Mouse (Mus musculus): ENCODE measurements at regions not wholly inside any gene's neighbourhood (a gene's known extent, or its start where the extent isn't known, plus 50 kb on each side); places are given as distances from the start of the nearest gene placed in this dataset.
"Not testable (repeated sequence)": the region's sequence is repeated elsewhere in the genome, so short reads cannot be mapped to it uniquely, and the experiment has no call there.

DNA sequence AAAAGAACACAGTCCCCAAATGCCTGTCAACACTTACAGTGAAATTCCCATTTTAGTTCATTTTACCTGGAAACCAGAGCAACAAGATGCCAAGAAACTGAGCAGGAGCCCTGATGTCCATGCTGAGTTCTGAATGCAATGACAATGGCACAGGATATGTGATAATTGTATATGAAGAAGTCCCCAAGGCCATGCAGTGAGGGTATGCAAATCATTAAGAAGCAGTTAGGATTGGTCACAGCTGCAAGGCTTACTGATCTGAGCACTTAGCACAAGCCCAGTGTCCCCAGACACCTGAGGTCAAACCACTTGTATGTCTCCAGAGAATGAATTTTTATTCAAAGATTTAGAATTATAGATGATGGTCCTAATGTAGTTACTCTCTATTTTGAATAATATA, 419.0 kb upstream of the Tacstd2 start:
- not testable (repeated sequence) for H3K36me3 ChIP-seq (ENCODE audit: insufficient read depth, low read length); ATAC-seq (ENCODE audit: low FRiP score, low TSS enrichment); H3K9ac ChIP-seq (replicated peaks; ENCODE audit: low read length); H3K4me1 ChIP-seq (ENCODE audit: insufficient read depth, low read length); H3K9me3 ChIP-seq (ENCODE audit: low read length); H3K27ac ChIP-seq (ENCODE audit: low read length); H3K27me3 ChIP-seq (ENCODE audit: insufficient read depth, low read length); H3K4me2 ChIP-seq (replicated peaks; ENCODE audit: low read depth, low read length); H3K4me3 ChIP-seq (ENCODE audit: low read length)

- WGBS, result 35% methylated on average over 8 of the region's 8 CpGs
- H3K9me3 ChIP-seq (ENCODE audit: low read length); H3K4me2 ChIP-seq (replicated peaks; ENCODE audit: low read depth, low read length); H3K27me3 ChIP-seq (ENCODE audit: insufficient read depth, low read length); H3K4me3 ChIP-seq (ENCODE audit: low read length); H3K36me3 ChIP-seq (ENCODE audit: insufficient read depth, low read length); H3K4me1 ChIP-seq (ENCODE audit: insufficient read depth, low read length); ATAC-seq (ENCODE audit: low FRiP score, low TSS enrichment); H3K9ac ChIP-seq (replicated peaks; ENCODE audit: low read length); H3K27ac ChIP-seq (ENCODE audit: low read length): not testable (repeated sequence)
These were observed 395.9 kb upstream of the Tacstd2 start for GRCm38 (mm10) chr6:67931499-67931898.

GRCm38 (mm10) chr6:67922537-67922936, 386.9 kb upstream of the Tacstd2 start:
- ATAC-seq (ENCODE audit: low FRiP score, low TSS enrichment), result no peak
- Histone ChIP-seq H3K4me3 (ENCODE audit: low read length) (no peak overlapping the region), H3K36me3 (ENCODE audit: insufficient read depth, low read length) (no peaks in the 10 kb centered on the region)

GRCm38 (mm10) chr6:67913903-67914302, 378.3 kb upstream of the Tacstd2 start:
- no peak overlapping the region for H3K9ac ChIP-seq (replicated peaks; ENCODE audit: low read length)
- no peaks in the 10 kb centered on the region for H3K36me3 ChIP-seq (ENCODE audit: insufficient read depth, low read length)
- no peak overlapping the region for H3K4me2 ChIP-seq (replicated peaks; ENCODE audit: low read depth, low read length)
- H3K4me1 ChIP-seq (ENCODE audit: insufficient read depth, low read length), result no peaks in the 10 kb centered on the region
- no peak overlapping the region for H3K27ac ChIP-seq (ENCODE audit: low read length)
- 69% methylated on average over 2 of the region's 2 CpGs for WGBS
- H3K9me3 ChIP-seq (ENCODE audit: low read length), result no peaks in the 10 kb centered on the region
- no peak for ATAC-seq (ENCODE audit: low FRiP score, low TSS enrichment)
- no peak overlapping the region for H3K4me3 ChIP-seq (ENCODE audit: low read length)
- H3K27me3 ChIP-seq (ENCODE audit: insufficient read depth, low read length), result no peaks in the 10 kb centered on the region

More at GRCm38 (mm10) chr6:67922537-67922936, 386.9 kb upstream of the Tacstd2 start:
- H3K27ac ChIP-seq (ENCODE audit: low read length), result no peak overlapping the region
- no peaks in the 10 kb centered on the region for H3K27me3 ChIP-seq (ENCODE audit: insufficient read depth, low read length)
- H3K4me2 ChIP-seq (replicated peaks; ENCODE audit: low read depth, low read length), result no peak overlapping the region
- H3K9ac ChIP-seq (replicated peaks; ENCODE audit: low read length), result no peak overlapping the region
- H3K4me1 ChIP-seq (ENCODE audit: insufficient read depth, low read length), result no peaks in the 10 kb centered on the region
- no peaks in the 10 kb centered on the region for H3K9me3 ChIP-seq (ENCODE audit: low read length)

DNA sequence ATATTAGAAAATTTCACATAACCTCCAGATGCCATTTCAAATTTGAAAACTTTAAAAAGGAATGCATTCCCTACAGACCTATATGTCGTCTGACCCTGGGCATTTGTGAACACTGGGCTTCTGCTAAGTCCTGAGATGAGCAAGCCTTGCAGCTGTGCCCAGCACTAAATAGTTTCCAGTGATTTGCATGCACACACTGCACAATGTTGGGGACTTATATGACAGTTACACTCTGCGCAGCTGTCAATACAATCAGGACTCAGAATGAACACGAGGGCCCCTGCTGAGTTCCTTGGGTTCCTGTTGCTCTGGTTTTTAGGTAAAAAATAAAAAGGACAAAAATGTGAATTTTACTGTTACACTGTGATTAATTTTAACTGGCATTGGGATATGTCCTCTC, 377.7 kb upstream of the Tacstd2 start:
- 83% methylated on average over 3 of the region's 3 CpGs for WGBS
- Histone ChIP-seq H3K27ac (ENCODE audit: low read length) (no peak overlapping the region), H3K4me1 (ENCODE audit: insufficient read depth, low read length) (no peaks in the 10 kb centered on the region), H3K4me3 (ENCODE audit: low read length) (no peak overlapping the region), H3K27me3 (ENCODE audit: insufficient read depth, low read length) (no peaks in the 10 kb centered on the region), H3K4me2 (replicated peaks; ENCODE audit: low read depth, low read length) (no peak overlapping the region), H3K9ac (replicated peaks; ENCODE audit: low read length) (no peak overlapping the region), H3K36me3 (ENCODE audit: insufficient read depth, low read length) (no peaks in the 10 kb centered on the region), H3K9me3 (ENCODE audit: low read length) (no peaks in the 10 kb centered on the region)
- no peak for ATAC-seq (ENCODE audit: low FRiP score, low TSS enrichment)

- Histone ChIP-seq H3K4me3 (ENCODE audit: low read length) (no peak overlapping the region), H3K27ac (ENCODE audit: low read length) (no peak overlapping the region), H3K4me2 (replicated peaks; ENCODE audit: low read depth, low read length) (no peak overlapping the region), H3K27me3 (ENCODE audit: insufficient read depth, low read length) (no peaks in the 10 kb centered on the region), H3K4me1 (ENCODE audit: insufficient read depth, low read length) (no peaks in the 10 kb centered on the region), H3K9me3 (ENCODE audit: low read length) (no peaks in the 10 kb centered on the region), H3K36me3 (ENCODE audit: insufficient read depth, low read length) (no peaks in the 10 kb centered on the region), H3K9ac (replicated peaks; ENCODE audit: low read length) (no peak overlapping the region)
- WGBS, result 66% methylated on average over 3 of the region's 3 CpGs
- ATAC-seq (ENCODE audit: low FRiP score, low TSS enrichment), result no peak
These were observed 360.9 kb upstream of the Tacstd2 start for GRCm38 (mm10) chr6:67896495-67896894.

DNA sequence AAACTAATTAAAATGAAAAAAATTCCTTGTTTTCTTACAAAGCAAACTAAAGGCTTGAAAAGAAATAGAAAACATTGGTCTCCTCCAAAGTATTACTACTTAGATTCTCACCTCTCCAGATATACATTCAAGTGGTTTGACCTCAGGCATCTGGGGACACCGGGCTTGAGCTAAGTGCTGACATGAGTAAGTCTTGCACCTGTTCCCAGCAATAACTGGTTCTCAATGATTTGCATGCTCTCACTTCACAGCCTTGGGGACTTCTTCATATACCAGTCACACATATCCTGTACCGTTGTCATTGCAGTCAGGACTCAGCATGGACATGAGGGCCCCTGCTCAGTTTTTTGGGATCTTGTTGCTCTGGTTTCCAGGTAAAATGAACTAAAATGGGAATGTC, 360.3 kb upstream of the Tacstd2 start:
- Histone ChIP-seq H3K4me1 (ENCODE audit: insufficient read depth, low read length) (no peaks in the 10 kb centered on the region), H3K4me2 (replicated peaks; ENCODE audit: low read depth, low read length) (no peak overlapping the region), H3K27me3 (ENCODE audit: insufficient read depth, low read length) (no peaks in the 10 kb centered on the region), H3K4me3 (ENCODE audit: low read length) (no peak overlapping the region), H3K27ac (ENCODE audit: low read length) (no peak overlapping the region), H3K9ac (replicated peaks; ENCODE audit: low read length) (no peak overlapping the region), H3K9me3 (ENCODE audit: low read length) (no peaks in the 10 kb centered on the region), H3K36me3 (ENCODE audit: insufficient read depth, low read length) (no peaks in the 10 kb centered on the region)
- WGBS, result 94% methylated on average over 2 of the region's 2 CpGs
- no peak for ATAC-seq (ENCODE audit: low FRiP score, low TSS enrichment)

DNA sequence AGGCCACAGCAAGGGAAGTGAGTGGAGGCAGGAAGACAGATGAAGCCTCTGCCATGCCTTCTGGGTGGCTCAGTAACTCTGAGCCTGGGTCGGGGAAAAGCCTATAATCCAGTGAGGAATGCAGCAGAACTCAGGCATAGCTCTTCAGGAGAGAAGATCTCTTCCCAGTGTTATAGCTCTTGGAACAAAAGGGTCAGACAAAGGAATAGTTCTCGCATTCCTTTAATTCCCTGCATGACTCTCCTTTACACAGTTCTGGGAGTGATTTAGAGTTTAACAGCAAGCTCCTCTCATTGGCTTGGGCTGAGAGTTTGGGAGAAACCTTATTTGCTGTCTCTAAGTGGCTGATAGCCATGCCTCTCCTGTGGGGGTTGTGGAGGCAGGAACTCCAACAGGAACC, 352.0 kb upstream of the Tacstd2 start:
- H3K4me1 ChIP-seq (ENCODE audit: insufficient read depth, low read length), result no peaks in the 10 kb centered on the region
- no peak overlapping the region for H3K9ac ChIP-seq (replicated peaks; ENCODE audit: low read length)
- 80% methylated on average over 2 of the region's 2 CpGs for WGBS
- ATAC-seq (ENCODE audit: low FRiP score, low TSS enrichment), result no peak
- no peaks in the 10 kb centered on the region for H3K9me3 ChIP-seq (ENCODE audit: low read length)
- H3K4me2 ChIP-seq (replicated peaks; ENCODE audit: low read depth, low read length), result no peak overlapping the region
- no peaks in the 10 kb centered on the region for H3K27me3 ChIP-seq (ENCODE audit: insufficient read depth, low read length)
- H3K4me3 ChIP-seq (ENCODE audit: low read length), result no peak overlapping the region
- no peaks in the 10 kb centered on the region for H3K36me3 ChIP-seq (ENCODE audit: insufficient read depth, low read length)
- no peak overlapping the region for H3K27ac ChIP-seq (ENCODE audit: low read length)

- H3K4me1 ChIP-seq (ENCODE audit: insufficient read depth, low read length), result no peaks in the 10 kb centered on the region
- H3K27me3 ChIP-seq (ENCODE audit: insufficient read depth, low read length), result no peaks in the 10 kb centered on the region
- H3K9ac ChIP-seq (replicated peaks; ENCODE audit: low read length), result no peak overlapping the region
- H3K4me2 ChIP-seq (replicated peaks; ENCODE audit: low read depth, low read length), result no peak overlapping the region
- no peak overlapping the region for H3K27ac ChIP-seq (ENCODE audit: low read length)
- no peaks in the 10 kb centered on the region for H3K36me3 ChIP-seq (ENCODE audit: insufficient read depth, low read length)
- no peak for ATAC-seq (ENCODE audit: low FRiP score, low TSS enrichment)
- no peak overlapping the region for H3K4me3 ChIP-seq (ENCODE audit: low read length)
- WGBS, result 84% methylated on average over 5 of the region's 5 CpGs
- H3K9me3 ChIP-seq (ENCODE audit: low read length), result no peaks in the 10 kb centered on the region
These were observed 349.3 kb upstream of the Tacstd2 start for GRCm38 (mm10) chr6:67884893-67885292.

- H3K4me3 ChIP-seq (ENCODE audit: low read length); H3K9me3 ChIP-seq (ENCODE audit: low read length); H3K9ac ChIP-seq (replicated peaks; ENCODE audit: low read length); H3K4me2 ChIP-seq (replicated peaks; ENCODE audit: low read depth, low read length); H3K36me3 ChIP-seq (ENCODE audit: insufficient read depth, low read length); H3K4me1 ChIP-seq (ENCODE audit: insufficient read depth, low read length); H3K27me3 ChIP-seq (ENCODE audit: insufficient read depth, low read length); ATAC-seq (ENCODE audit: low FRiP score, low TSS enrichment); H3K27ac ChIP-seq (ENCODE audit: low read length): not testable (repeated sequence)
- WGBS, result 84% methylated on average over 4 of the region's 5 CpGs
These were observed 345.9 kb upstream of the Tacstd2 start for GRCm38 (mm10) chr6:67881476-67881875.

- not testable (repeated sequence) for H3K4me3 ChIP-seq (ENCODE audit: low read length); H3K36me3 ChIP-seq (ENCODE audit: insufficient read depth, low read length); H3K27ac ChIP-seq (ENCODE audit: low read length); H3K4me2 ChIP-seq (replicated peaks; ENCODE audit: low read depth, low read length); H3K4me1 ChIP-seq (ENCODE audit: insufficient read depth, low read length); ATAC-seq (ENCODE audit: low FRiP score, low TSS enrichment); H3K9ac ChIP-seq (replicated peaks; ENCODE audit: low read length); H3K27me3 ChIP-seq (ENCODE audit: insufficient read depth, low read length); H3K9me3 ChIP-seq (ENCODE audit: low read length)
- WGBS, result 21% methylated on average over 1 of the region's 1 CpGs
These were observed 322.3 kb upstream of the Tacstd2 start for GRCm38 (mm10) chr6:67857945-67858344.

All from kidney, embryonic 16.5 days (tissue).